Mouse (Mus musculus) T-cell, adult 2 months (primary cell): Measurements from ENCODE around the gene Tmppe.
"Not testable (repeated sequence)": the region's sequence is repeated elsewhere in the genome, so short reads cannot be mapped to it uniquely, and the experiment has no call there.

ENCODE experiments used
- DNase-seq: peaks from one replicate; pipeline ENCODE4 v3.0.0; 2022; ENCODE audit warnings: low spot score

Gene Tmppe

DNA sequence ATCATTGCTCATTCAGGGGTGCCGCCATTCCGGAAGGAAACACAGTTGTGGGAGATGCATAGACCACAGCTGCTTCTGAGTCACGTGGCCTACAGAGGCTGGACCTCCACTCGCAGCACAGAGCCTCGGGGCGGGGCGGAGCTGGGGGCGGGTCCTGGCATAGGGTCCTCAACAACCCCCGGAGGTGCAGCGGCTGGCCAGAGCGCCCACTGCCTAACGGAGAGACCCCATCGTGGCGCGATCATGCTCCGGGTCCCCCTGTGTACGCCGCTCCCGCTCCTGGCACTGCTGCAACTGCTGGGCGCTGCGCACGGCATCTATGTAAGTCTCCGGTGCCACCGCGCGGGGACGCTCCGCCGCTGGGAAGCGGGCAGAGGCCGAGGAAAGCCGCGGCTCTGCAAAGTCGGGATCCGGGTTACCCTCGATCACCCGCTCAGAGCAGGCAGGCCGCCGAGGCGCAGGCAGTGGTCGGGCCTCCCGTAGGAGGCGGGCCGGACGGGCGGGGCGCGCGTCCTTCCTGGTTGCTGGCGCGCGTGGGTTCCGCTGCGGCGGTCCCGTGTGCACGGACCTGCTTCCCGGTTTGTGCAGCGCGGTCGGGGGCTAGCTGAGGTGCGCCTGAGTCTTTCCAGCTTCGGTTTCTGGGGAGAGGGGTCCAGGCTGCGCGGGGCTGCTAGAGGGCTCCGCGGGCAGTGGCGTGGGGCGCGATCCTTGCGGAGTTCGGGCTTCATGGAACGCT is at the start of gene Tmppe, which contains the start of gene Glb1:
Tmppe (plus strand) TSS at position 157 of the 736 bp plus-strand sequence.
Glb1 (plus strand) TSS at position 128 of the 736 bp plus-strand sequence.
- DNase-seq = peak; percentile 77

DNA sequence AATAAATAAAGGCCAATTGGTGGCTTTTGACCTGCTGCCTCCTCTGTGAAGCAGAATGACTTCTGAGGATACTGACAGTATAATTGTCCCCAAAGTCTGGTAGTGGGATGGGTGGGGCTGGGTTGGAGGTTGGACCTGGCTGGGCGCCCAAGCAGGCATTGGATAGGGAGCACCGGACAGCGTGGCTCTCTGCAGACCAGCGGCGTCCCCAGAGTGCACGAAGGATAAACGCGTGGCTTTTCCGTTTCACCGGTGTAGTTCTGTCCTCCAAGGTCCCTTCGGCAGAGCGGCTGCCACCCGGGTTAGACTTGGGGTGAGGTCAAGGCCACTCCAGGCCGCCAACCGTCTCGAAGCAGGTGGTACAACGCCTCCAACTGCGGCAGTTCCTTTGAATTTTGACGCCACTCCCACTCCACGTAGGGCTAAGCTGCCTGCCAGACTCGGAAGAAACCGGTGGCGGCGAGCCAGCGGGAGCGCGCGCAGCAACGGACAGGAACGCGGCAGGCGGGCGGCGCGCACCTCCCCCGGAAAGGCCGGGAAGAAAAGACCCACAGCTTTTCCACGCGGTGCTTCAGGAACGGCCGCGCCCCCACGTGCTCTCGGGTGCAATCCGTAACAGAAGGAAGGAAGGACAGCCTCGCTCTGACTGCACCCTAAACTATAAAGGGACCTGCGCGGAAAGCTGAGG is 33.0 kb upstream of the Tmppe start:
- DNase-seq = peak; percentile 36

DNA sequence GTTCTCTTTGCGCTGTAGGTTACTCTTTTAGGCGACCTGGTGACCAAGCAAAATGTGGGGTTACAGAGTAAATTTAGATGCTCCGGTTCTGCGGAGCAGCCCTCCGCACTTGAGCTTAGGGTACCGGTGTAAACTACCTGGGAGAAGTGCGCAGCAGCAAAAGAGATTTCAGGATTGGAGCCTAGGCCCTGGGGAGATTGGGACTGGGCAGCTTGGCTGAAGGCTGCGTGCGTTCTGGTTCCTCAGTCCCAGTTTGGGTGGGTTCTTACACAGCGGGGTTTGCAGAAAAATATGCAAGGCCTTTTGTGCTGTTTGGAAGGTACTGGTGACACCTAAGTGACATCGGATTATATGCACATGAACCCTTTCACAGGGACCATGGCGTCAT is 32.4 kb upstream of the Tmppe start:
- no peak for DNase-seq

DNA sequence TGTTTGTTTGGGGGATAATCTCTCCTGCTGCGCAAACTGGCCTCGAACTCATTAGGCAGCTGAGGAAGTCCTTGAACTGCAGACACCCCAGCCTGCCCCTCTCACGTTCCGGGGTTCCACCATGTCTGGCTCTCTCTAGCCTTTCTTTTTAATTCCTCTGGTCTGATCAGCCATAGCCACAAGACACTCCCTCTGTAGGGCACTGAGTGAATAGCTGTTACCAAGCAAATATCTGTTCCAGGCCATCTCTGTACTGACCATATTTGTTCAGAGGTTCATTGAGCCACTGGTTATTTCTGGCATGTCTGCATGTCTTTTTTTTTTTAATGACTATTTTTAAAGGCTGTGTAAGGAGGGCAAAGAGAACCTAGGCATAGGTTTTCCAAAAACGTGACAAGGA is 31.5 kb upstream of the Tmppe start:
- not testable (repeated sequence) for DNase-seq

DNA sequence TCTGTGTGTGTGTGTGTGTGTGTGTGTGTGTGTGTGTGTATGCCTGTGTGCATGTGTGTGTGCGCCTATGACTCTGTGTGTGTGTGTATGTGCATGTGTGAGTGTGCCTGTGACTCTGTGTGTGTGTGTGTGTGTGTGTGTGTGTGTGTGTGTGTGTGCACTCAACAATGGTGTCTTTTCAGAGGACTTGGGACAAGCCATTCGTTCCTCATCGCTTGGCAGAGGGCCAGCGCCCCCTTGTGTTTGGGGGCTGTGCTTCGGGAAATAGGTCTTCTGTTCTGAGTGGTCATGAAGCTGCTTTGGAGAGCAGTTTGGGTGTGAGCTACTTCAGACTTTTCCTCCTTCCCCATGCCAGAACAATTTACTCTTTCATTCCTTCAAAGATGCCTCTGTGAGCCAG is 29.2 kb upstream of the Tmppe start:
- DNase-seq = peak; percentile 6

DNA sequence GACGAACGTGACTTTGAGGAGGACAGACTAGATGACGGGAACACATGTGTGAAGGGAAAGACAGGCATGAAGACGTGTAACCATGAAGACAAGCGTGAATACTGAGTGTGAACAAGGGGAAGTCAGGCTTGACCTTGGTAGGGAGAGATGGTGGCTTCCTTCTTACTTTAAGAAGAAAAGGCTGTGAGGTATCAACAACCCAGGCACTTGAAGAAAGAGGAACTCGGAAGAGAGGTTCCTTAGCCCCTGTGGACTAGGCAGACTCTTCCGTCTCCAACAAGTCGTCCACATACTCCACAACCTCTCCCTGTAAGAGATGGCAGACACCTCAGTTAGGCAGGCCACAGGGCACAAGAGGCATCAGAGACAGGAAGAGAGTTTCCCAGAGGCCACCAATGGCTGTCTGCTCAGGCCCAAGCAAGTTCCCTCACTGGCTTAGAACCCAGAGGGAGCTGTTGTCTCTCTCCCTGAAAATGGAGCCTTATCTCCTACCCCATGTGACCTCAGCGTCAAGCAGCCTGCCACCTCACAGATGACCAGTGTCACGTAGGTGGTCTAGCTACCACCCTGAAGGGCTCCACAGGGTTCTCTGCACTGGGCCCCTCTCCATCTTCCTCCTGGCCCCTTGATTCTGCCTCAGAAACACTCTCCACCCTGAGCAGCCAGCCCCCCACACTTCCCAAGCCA is 25.5 kb upstream of the Tmppe start:
- no peak for DNase-seq

DNA sequence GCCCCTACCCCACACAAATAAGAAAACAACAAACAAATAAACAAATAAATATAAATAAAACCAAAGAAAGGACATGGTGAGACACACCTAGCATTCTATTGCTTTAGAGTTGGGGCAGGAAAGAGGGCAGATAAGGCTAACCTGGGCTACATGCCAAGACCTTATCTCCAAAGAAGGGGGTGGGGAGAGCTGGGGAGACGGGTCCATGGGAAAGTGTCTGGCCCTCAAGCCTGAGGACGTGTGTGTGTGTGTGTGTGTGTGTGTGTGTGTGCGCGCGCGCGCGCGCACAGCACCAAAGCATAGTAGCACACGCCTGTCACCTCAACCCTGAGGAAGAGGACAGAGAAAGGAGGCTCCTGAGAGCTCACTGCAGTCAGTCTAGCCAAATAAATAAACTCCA is 23.7 kb upstream of the Tmppe start:
- DNase-seq = no peak

DNA sequence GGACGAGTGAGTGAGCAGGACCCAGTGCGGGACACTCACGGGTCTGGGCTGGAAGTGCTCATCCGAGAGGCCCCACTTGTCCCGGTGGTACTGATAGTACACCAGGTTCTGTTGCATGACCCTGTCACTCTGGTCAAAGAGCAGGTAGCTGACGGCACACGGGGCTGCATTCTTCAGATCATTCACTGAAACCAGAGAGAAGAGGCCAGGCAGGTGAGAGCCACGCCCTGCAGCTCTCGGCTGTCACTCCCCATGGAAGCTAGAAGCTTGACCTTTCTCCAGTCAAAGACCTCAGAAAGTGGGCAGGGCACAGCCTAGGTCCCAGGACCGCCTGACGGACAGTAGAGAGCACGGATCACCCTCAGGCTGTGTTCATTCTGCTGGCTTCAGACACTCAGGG is 21.0 kb upstream of the Tmppe start:
- no peak for DNase-seq

DNA sequence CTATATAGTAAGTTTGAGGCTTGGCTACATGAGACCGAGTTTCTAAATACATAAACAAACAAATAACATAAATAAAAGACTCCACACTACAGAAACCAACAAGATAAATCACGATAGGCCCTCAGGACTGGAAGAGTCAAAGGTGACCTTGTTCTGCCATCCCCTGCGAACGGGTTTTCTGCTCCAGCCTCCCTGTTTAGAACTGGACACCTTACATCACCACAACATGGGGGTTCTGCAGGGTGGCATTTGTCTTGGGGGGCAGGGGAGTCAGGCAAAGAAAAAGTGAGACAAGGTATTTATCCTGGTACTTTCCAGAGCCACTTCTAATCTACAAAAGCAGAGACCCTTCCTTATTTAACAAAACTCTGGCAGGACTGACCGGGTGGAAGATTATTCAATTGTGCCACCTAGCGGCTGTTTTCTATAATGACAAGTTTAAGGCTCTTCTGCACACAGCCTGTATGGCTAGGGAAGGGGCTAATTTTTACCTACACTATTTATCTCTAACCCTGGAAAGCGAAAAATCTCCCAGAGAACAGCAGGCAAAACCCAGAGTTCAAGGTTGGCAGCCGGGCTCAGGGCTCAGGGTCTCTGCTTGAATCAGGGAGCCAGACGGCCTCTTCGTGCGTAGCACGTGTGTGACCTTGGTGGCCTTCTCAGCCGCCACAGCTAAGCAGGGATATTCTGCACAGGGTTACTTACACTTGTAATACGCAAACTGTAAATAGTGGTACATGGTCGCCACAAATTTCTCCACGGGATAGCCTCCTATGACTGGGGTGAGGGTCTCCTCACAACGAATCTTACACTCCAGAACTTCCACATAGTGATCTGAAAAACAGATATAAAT is 19.8 kb upstream of the Tmppe start:
- DNase-seq = peak; percentile 20

DNA sequence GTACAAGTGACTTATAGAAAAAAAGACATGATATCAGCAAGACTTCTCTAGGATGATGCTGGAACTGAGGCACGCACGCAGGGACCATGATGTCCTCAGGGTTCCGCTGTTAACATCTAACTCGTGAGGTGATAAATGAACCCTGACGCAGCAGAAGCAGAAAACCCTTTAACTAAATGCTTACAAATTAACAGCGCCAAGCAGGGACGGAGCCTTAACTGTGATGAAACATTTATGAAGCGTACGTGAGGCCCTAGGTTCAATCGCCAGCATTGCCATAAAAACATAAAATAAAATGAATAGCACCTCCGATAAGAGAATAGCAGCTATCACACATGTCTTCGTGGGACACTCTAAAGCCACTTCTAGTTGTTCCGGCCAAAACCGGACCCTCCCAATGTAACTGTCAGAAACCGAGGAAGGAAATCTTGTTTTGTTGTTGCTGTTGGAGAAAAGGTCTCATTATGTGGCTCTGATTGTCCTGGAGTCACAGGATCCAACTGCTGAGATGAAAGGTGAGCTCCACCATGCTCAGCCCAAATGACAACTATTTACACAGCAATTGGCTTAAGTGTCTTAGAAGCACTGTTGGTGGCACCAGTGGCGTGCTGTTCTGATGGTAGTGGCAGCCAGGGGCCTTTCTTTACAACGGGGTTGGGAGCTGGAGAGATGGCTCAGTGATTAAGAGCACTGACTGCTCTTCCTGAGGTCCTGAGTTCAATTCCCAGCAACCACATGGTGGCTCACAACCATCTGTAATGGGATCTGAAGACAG is 17.8 kb upstream of the Tmppe start:
- no peak for DNase-seq

DNA sequence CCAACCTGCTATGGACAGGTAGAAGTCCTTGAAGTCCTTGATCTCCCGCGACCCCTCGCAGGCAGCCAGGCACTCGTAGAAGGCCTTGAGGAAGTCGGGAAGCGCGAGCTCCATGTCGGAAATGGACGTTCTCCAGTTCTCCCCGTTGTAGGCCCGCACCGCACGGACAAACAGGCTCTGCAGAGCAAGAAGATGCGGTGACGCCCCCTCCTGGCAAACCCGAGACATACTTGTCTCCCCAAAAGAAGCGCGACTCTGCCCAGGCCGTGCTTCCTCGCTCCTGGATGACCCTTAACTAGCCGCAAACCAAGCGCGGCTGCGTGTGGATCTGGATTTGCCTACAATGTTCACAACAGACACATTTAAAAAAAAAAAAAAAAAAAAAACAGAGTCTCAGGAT is 16.2 kb upstream of the Tmppe start:
- no peak for DNase-seq

DNA sequence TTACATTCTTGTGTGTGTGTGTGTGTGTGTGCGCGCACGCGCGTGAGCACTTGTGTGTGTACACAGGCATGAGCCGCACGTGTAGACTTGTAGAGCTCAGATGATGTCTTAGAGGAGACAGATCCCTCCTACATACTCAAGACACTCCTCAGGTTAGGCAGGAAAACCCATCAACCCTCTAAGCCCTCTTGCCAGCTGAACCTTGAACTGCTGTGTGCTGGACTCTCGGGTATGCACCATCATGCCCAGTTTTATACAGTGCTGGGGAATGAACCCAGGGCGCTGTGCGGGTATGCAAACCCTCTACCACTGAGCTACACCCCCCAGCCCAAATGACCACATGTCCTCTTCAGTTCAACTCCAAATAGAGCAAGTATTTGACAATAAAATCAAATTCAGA is 15.7 kb upstream of the Tmppe start:
- no peak for DNase-seq

DNA sequence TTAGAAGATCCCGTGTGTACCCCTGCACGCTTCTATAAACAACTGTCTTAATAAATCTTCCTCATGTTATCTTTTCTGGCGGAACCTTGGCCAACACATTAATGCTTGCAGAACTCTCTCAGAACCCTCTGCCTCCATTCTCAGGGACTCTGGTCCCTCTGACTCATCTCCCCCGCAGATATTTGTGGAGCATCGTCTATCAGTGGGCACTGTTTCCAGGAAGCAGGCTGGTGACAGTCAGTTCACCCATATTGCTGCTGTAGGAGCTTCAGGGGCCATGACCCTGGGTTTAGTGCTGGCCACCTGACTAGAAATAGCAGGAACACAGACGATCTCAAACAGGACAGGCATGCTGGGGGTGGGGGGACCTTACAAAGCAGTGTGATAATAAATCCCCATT is 13.8 kb upstream of the Tmppe start:
- no peak for DNase-seq

DNA sequence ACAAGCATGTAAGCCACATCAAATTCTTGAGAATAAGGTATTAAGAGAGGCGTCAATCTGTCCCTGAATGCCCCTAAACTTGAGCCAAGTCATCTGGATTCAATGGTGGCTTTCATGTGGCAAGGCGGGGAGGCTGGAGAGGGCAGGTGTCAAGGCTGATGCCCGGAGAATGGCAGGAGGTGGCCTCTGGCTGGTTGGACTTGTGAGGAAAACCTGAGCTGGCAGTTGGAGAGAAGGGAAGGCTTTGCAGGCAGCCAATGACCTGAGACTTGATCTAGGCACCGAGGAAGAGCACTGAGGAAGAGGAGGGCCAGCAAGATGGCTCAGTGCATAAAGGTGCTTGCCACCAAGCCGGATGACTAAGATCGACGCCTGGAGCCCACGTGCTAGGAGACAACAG is 12.6 kb upstream of the Tmppe start:
- no peak for DNase-seq

DNA sequence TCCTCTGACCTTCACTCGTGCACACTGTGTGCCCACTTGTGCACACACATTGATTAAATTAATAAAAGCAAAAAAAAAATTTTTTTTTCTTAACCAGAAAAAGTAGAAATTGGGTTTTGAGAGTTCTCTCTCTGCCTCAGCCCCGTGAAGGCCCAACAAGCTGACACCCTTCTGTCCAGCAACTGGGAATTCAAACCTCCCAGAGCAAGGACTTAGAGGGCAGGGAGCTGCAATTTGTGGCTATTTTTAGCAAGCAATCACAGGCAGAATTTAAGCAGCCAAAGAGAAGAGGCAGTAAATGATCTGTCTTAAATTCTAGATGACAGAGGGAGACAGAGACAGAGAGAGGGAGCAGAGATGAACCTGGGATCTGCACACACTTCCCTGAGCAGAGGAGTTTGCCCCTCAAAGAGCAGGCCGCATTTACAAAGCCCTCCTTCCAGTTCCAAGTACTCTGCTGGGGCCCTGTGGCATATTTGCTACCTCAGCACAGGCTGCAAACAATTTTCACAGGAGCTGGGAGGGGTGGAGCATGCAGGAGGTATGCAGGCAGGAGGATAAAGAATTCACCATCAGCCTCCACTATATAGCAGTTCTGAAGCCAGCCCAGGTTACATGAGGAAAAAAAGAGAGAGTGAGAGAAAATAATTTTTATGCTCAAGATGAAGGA is 12.1 kb upstream of the Tmppe start:
- DNase-seq = no peak

DNA sequence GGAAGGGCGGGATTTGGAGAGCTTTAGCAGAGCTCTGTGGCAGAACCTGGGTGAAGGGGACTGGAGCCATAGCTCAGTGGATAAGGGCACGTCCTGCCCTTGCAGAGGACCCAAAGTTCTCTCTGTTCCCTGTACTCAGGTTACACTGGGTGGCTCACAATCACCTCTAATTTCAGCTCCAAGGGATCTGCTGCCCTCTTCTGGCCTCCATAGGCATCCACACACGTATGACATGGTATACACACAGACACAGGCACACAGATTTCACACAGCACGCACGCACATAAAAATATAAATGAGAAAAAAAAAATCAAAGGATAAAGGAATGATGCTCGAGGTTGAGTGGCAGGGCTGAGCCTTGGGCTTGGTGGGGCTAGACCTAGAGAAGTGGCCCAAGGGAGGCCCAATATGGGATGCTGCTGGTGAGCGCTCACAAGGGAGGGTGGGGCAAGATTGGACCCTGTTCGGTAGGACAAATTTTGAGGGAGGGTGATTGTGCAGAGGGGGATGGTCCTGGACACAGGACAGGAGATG is 11.5 kb upstream of the Tmppe start:
- DNase-seq = peak; percentile 28

DNA sequence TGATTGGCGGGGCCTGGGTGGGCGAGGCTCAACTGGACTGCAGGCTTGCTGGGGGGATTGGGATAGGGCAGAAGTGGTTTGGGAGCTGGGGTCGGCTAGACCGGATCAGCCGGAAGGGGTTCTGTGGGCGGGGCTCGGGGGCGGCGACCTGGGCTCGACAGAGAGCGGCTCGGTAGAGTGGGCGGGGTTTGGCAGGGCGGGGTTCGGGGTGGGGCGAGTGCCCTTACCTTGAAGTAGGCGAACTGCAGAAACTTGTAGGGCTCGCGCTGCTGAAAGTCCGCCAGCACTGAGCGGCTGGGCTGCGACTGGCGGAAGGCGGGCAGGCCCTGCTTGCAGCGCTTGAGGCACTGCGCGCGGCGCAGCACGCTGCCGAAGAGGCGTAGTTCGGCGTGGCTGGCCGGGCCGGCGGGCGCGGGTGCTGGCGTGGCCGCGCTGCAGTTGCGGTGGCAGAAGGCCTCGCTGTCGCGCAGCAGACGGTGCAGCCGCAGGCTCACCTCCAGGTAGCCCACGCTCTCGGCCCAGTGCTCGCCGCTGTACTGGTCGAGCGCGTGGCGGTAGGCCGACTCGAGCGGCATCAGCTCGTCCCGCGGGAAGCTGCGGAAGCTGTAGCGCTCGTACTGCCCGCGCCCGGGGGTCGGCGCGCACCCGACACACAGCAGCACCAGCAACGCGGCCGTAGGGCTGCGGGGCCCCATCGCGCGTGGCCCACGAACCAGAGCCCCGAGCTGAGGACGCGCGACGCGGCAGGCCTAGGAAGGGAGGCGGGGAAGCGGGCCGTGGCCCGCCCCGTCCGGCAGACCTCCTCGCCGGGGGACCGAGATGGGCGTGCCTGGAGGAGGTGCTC is 10.8 kb upstream of the Tmppe start, which contains the start of gene Crtap:
Crtap (minus strand) TSS at position 771 of the 844 bp plus-strand sequence.
- peak; percentile 52 for DNase-seq

DNA sequence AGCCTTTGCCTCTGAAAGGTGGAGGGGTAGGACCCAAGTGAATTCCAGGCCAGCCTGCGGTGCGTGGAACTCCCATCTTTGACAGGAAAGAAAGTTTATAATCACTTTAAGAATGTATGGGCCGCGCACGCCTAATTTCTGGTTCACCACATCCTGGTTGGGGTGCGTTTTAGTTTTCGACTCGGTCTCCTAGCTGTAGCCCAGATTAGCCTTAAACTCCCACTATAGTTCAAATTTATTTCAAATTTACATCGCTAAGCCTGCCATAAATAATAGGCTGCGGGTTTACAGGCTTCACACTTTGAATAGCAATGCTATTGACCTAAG is 10.2 kb upstream of the Tmppe start:
- no peak for DNase-seq

DNA sequence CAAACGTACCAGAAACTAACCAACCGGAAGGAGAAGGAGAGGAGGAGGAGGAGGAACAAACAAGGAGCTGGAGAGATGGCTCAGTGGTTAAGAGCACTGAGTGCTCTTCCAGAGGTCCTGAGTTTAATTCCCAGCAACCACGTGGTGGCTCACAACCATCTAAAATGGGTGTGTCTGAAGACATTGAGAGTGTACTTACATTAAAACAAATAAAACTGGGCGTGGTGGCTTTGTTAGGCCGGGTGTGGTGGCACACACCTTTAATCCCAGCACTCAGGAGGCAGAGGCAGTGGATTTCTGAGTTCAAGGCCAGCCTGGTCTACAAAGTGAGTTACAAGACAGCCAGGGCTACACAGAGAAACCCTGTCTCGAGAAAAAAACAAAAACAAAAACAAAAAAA is 6.8 kb upstream of the Tmppe start:
- not testable (repeated sequence) for DNase-seq

DNA sequence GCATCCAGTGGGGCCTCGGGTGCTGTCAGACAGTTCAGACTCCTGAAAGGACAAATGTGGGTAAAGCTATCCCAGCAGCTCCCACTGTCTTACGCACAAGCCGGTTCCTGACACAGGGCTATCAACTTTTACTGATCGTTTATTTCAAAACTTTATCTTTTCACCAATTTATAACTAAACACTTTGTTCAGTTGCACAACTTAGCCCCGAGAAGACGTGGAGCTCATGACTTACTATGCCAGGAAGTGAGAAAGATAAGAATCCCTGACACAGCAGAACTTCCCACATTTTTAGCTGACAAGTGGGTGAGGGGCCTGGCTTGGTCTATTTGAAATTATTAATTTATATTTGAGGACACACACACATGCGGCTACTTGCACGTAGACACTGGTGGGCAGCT is 6.2 kb upstream of the Tmppe start:
- DNase-seq = no peak
